Mouse (Mus musculus): ENCODE data around the gene Dpp4.
A peak's percentile ranks its signal among the peaks of the same experiment; 100 is the strongest.

Dpp4 gene

GRCm38 (mm10) chr2:62412081-62412821 is at the start of gene Dpp4:
Dpp4 (minus strand) TSS chr2:62412231.
- no peak for DNase-seq (ENCODE audit: low read depth, low spot score)

- peak; percentile 89 for DNase-seq (ENCODE audit: low read depth, low spot score)
These were observed 48.9 kb upstream of the Dpp4 start for GRCm38 (mm10) chr2:62460815-62461450.

GRCm38 (mm10) chr2:62460231-62460710 is 48.2 kb upstream of the Dpp4 start:
- peak; percentile 91 for DNase-seq (ENCODE audit: low read depth, low spot score)

GRCm38 (mm10) chr2:62459241-62460174 is 47.5 kb upstream of the Dpp4 start:
- peak; percentile 88 for DNase-seq (ENCODE audit: low read depth, low spot score)

- peak; percentile 76 for DNase-seq (ENCODE audit: low read depth, low spot score)
These were observed 46.0 kb upstream of the Dpp4 start for GRCm38 (mm10) chr2:62458070-62458469.

GRCm38 (mm10) chr2:62454991-62455390 is 43.0 kb upstream of the Dpp4 start:
- DNase-seq (ENCODE audit: low read depth, low spot score): no peak

GRCm38 (mm10) chr2:62454033-62454432 is 42.0 kb upstream of the Dpp4 start:
- no peak for DNase-seq (ENCODE audit: low read depth, low spot score)

- DNase-seq (ENCODE audit: low read depth, low spot score): peak; percentile 5
These were observed 38.3 kb upstream of the Dpp4 start for GRCm38 (mm10) chr2:62450364-62450763.

- peak; percentile 52 for DNase-seq (ENCODE audit: low read depth, low spot score)
These were observed 37.8 kb upstream of the Dpp4 start for GRCm38 (mm10) chr2:62449692-62450346.

- DNase-seq (ENCODE audit: low read depth, low spot score): peak; percentile 78
These were observed 28.9 kb upstream of the Dpp4 start for GRCm38 (mm10) chr2:62440802-62441544.

GRCm38 (mm10) chr2:62440083-62440482 is 28.1 kb upstream of the Dpp4 start:
- DNase-seq (ENCODE audit: low read depth, low spot score): no peak

GRCm38 (mm10) chr2:62431245-62431795 is 19.3 kb upstream of the Dpp4 start:
- DNase-seq (ENCODE audit: low read depth, low spot score): no peak

- DNase-seq (ENCODE audit: low read depth, low spot score): no peak
These were observed 13.9 kb upstream of the Dpp4 start for GRCm38 (mm10) chr2:62425941-62426340.

- no peak for DNase-seq (ENCODE audit: low read depth, low spot score)
These were observed 11.3 kb upstream of the Dpp4 start for GRCm38 (mm10) chr2:62423343-62423776.

- no peak for DNase-seq (ENCODE audit: low read depth, low spot score)
These were observed 10.7 kb upstream of the Dpp4 start for GRCm38 (mm10) chr2:62422515-62423342.

- DNase-seq (ENCODE audit: low read depth, low spot score): no peak
These were observed 9.2 kb upstream of the Dpp4 start for GRCm38 (mm10) chr2:62421229-62421628.

- no peak for DNase-seq (ENCODE audit: low read depth, low spot score)
These were observed 8.0 kb upstream of the Dpp4 start for GRCm38 (mm10) chr2:62420045-62420444.

- DNase-seq (ENCODE audit: low read depth, low spot score): no peak
These were observed 5.2 kb upstream of the Dpp4 start for GRCm38 (mm10) chr2:62417233-62417632.

Data from A20 (cell line).